Mouse (Mus musculus) cerebellum, adult (tissue): ENCODE measurements around the gene Cic.

Experiments used
- ATAC-seq: cut with Nextera tagmentation; 2 replicates; pipeline ENCODE4 v1.9.2; 2017; ENCODE audit warnings: mild to moderate bottlenecking, moderate library complexity, mixed read lengths; ENCODE audit not compliant: insufficient number of reproducible peaks, low FRiP score, low TSS enrichment

Gene Cic

GRCm38 (mm10) chr7:25267301-25267750, at the start of gene Cic:
Cic (plus strand) TSS chr7:25267704.
- peak; percentile 74 for ATAC-seq

DNA sequence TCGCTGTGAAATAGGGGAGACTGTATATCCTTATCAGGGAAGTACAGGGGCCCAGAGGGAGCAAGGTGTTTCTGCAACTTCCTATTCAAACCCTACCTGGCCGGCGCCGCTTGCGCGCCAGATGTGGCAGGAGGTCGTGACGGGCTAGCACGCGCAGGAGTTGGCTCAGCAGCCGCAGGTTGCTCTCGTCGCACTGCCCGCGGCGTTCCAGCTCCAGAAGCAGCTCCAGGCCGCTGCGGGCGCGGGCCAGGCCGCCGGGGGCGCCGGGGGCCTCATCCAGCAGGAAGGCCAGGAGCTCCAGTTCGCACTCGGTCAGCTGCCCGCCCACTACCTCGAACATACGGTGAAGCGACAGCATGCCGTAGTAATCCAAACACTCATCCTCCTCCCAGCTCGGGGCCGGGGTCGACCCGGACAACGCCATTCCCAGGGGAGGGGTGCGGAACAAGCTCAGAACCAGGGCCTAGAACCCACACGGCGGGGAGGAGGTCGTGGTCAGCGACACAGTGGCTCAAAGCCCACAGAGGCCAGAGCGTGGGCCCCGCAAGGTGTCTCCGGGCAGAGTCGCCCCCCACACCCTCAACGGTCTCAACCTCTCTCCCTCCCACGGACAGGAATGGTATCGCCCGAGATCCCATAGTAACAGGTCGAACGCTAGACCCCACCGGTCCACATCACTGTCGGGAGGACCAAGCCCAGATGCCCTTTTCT, 48.6 kb upstream of the Cic start:
- ATAC-seq = no peak

- ATAC-seq = no peak; the same call in 1 of the 2 replicates
These were observed 48.1 kb upstream of the Cic start for GRCm38 (mm10) chr7:25219416-25219750.

GRCm38 (mm10) chr7:25219756-25220456, 47.6 kb upstream of the Cic start:
- peak; percentile 69 for ATAC-seq

- no peak for ATAC-seq
These were observed 46.9 kb upstream of the Cic start, which contains the start of gene Dedd2 for GRCm38 (mm10) chr7:25220457-25221101. Dedd2 (minus strand) TSS chr7:25220615.

- peak; percentile 85 for ATAC-seq
These were observed 46.2 kb upstream of the Cic start, which contains the start of gene Zfp526 for GRCm38 (mm10) chr7:25221102-25221883. Zfp526 (plus strand) TSS chr7:25221425.

GRCm38 (mm10) chr7:25222275-25222967, 45.1 kb upstream of the Cic start:
- ATAC-seq = no peak

DNA sequence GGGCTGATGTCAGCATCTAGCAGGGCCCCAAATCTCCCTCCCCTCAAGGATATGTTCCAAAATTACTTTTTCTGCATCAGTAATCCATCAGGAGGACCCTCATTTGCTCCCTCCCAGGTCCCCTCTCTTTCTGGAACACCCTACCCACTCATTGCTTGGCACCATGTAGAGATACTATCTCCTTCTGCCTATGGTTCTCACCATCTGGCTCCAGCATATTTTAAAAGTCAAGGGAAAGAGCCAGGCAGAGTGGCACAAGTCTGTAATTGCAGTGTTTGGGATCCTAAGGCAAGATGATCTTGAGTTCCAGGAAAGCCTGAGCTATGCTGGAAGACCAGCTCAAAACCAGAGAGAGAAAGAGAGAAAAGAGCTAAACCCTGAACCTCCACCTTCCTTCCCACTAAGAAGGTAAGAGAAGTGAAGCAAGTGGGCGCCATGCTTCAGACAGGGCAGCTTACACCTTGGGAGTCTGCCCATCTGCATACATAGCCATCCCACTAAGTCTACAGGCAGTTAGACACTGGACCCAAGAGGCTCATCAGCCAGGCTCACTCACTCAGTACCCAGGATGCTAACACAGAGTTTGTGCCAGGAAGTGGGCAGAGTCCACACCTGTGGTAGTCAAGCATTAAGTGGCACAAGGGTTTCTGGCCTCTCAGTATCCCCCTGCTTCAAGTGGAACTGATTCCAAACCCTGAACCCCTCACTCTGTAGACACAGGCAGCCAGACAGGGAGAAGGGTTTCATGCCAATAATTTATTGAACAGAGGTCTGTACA, 39.8 kb upstream of the Cic start:
- no peak for ATAC-seq

DNA sequence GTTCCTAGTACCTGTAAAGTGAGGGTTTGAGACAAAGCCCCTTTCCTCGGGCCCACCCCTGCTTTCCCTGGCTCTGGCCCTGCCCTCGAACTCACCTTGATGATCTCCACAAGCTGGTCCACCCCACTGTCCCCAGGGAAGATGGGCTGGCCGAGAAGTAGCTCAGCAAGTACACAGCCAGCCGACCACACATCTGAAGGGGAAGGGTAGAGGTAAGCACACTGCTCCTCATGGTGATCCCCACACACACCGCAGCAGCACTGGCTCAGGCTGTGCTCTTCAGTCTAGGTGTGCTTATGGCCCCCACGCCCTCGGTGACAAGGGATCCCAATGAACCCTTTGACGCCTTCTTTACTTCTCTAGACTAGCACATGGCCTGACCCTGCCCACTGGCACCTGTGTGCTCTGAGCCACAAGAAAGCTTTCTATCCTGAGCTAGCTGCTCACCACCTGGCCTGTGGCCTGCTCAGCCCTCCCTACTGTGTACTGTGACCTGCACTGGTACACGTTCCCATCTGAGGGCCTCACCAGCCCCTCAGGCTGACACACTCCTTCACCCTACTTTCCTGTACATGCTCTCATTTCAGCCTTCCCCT, 36.7 kb upstream of the Cic start:
- no peak for ATAC-seq

DNA sequence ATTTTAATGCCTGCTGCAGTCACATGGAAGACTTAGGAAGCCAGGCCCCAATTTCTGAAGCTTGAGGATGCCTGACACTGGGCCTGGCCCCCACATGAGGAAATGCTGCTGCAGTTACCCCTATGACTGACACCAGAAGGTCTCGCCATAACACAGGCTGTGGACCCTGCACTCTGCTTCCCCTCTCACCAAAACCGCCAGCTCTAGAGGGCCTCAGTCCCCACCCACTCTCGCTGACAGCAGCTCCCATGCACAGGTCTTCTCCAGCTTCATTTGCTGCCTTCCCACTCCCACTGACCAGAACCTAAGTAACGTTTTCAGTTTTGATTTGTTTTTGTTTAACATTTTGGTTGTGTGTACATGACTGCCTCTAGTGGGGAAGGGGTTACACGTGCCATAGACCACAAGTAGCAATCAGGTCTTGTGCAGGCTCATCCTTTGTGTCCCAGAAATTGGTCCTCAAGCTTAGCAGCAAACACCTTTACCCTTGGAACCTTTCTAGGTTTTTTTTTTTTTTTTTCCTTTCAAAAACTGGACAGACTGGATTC, 35.3 kb upstream of the Cic start:
- ATAC-seq = no peak

- ATAC-seq = no peak
These were observed 34.4 kb upstream of the Cic start for GRCm38 (mm10) chr7:25233061-25233460.

GRCm38 (mm10) chr7:25235526-25235925, 32.0 kb upstream of the Cic start:
- ATAC-seq = no peak

- peak; percentile 76 for ATAC-seq
These were observed 30.1 kb upstream of the Cic start, which contains the start of gene Gsk3a for GRCm38 (mm10) chr7:25237249-25238014. Gsk3a (minus strand) TSS chr7:25237851.

DNA sequence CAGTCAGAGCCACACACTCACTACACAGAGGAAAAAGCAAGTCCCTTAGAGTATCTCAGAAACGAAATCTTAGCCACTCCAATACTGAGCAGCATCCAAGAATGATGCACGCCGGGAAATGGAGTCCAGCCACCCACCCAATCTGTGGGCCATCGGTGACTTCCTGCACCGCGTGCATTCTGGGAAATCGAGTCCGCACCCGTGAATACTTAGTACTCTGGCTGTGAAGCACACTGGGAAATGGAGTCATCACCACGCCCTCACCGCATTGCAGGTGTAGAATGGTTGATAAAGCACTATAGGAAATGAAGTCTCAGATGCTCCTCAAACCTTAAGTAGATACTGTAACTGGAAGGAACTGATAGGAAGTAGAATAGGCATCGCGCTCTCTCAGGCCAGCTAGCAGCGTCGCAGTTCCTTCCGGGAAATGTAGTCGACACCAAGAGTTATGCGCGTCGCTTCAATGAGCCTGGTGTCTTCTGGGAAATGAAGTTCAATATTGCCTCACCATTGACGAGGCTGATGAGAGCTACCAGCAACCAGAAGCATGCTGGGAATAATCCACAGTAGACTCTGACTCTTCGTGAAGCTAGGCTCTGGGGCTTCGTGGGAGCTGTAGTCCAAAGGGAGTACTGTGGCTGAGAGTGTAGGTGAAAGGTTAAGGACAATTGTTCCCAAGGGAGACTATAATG, 29.3 kb upstream of the Cic start:
- peak; percentile 81 for ATAC-seq

- ATAC-seq = peak; percentile 60; the same call in 1 of the 2 replicates
These were observed 28.5 kb upstream of the Cic start for GRCm38 (mm10) chr7:25238829-25239623.

DNA sequence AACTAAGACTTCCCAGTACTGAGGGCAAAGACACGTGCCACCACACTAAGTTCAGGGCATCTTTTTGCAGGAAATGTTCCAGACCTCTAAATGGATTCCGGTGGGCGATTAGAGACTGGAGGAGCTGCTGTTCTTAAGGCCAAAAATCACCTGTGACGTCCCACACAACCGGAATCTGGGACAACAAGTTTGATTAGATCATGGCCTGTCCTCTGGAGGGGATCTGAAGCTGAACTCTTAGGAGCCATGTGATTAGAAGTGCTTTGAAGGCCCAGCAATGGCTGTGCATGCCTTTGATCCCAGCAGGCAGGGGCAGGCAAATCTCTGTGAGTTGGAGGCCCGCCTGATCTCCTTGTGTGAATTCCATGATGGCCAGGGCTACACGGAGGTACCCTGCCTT, 26.9 kb upstream of the Cic start:
- ATAC-seq = no peak
